Mouse (Mus musculus) midbrain, embryonic 11.5 days (tissue): ENCODE data around the gene Sgk1. TPM values are rescaled to one million over a fixed set of nuclear protein-coding genes. Genes with fewer than 3 reads are reported as not detected.
"Not testable (repeated sequence)": the region's sequence is repeated elsewhere in the genome, so short reads cannot be mapped to it uniquely, and the experiment has no call there.

Experiments used
- ATAC-seq: fragments of 200-750 bp; cut with Nextera tagmentation; 2 replicates; pipeline ENCODE4 v1.8.0; 2017; ENCODE audit warnings: moderate TSS enrichment, moderate library complexity; ENCODE audit not compliant: low FRiP score
- DNase-seq: peaks from one replicate; pipeline ENCODE4 v3.0.0; 2015; ENCODE audit warnings: low spot score; ENCODE audit errors: missing footprints
- H3K27ac ChIP-seq: fragments of 300-500 bp; sonication (generic); 2 replicates; pipeline ENCODE4 v1.5.1; 2014; ENCODE audit warnings: low read depth, low read length
- H3K27me3 ChIP-seq: fragments of 300-500 bp; sonication (generic); 2 replicates; pipeline ENCODE4 v1.6.1; 2014; ENCODE audit warnings: mild to moderate bottlenecking, low read length, moderate library complexity, mixed read lengths; ENCODE audit not compliant: control insufficient read depth, insufficient read depth
- H3K36me3 ChIP-seq: fragments of 300-500 bp; sonication (generic); 2 replicates; pipeline ENCODE4 v1.6.1; 2014; ENCODE audit warnings: mild to moderate bottlenecking, low read length, moderate library complexity, mixed read lengths; ENCODE audit not compliant: control insufficient read depth, insufficient read depth
- H3K4me1 ChIP-seq: fragments of 300-500 bp; sonication (generic); 2 replicates; pipeline ENCODE4 v1.6.1; 2014; ENCODE audit warnings: low read length; ENCODE audit not compliant: control insufficient read depth, insufficient read depth
- H3K4me2 ChIP-seq: fragments of 300-500 bp; sonication (generic); 2 replicates; pipeline ENCODE4 v1.6.1; 2014; ENCODE audit warnings: mild to moderate bottlenecking, moderate library complexity
- H3K4me3 ChIP-seq: fragments of 300-500 bp; sonication (generic); 2 replicates; pipeline ENCODE4 v1.5.1; 2014; ENCODE audit warnings: low read depth, low read length
- H3K9ac ChIP-seq: fragments of 300-500 bp; sonication (generic); 2 replicates; pipeline ENCODE4 v1.6.1; 2014; ENCODE audit warnings: low read length
- H3K9me3 ChIP-seq: fragments of 300-500 bp; sonication (generic); 2 replicates; pipeline ENCODE4 v1.6.1; 2016; ENCODE audit warnings: low read length; ENCODE audit not compliant: control insufficient read depth
- WGBS: fragments of 180-500 bp; shearing (Covaris S2); extraction: QIAGEN DNeasy Blood & Tissue Kit; methylation state at CpG from one replicate; pipeline ENCODE4 v1.1.7; 2014; 5-methylcytosine and 5-hydroxymethylcytosine counted together
- polyA plus RNA-seq: library from polyadenylated mRNA; unstranded; fragments of >200 nt; fragmentation: Nextera tagmentation; extraction: Ambion mirVana; gene quantifications from 2 replicates; pipeline ENCODE4 v1.2.1, GENCODE M21; 2014

The Sgk1 gene
- polyA plus RNA-seq, 1 experiment from 2014 or later: 20.8 TPM

GRCm38 (mm10) chr10:22007802-22008172 lies 125.8 kb downstream of the Sgk1 start:
- Histone ChIP-seq H3K9me3 (no peaks in the 10 kb centered on the region), H3K4me1 (no peaks in the 10 kb centered on the region), H3K27me3 (no peaks in the 10 kb centered on the region), H3K4me2 (no peak overlapping the region), H3K36me3 (no peaks in the 10 kb centered on the region), H3K9ac (no peak overlapping the region), H3K4me3 (no peak overlapping the region), H3K27ac (no peak overlapping the region)
- 42% methylated on average over 4 of the region's 4 CpGs for WGBS
- DNase-seq (peak; percentile 88), ATAC-seq (no peak)

- Histone ChIP-seq H3K27ac (no peak overlapping the region), H3K9me3 (no peaks in the 10 kb centered on the region), H3K27me3 (no peaks in the 10 kb centered on the region), H3K4me2 (no peak overlapping the region), H3K4me3 (no peak overlapping the region), H3K36me3 (no peaks in the 10 kb centered on the region), H3K9ac (no peak overlapping the region), H3K4me1 (no peaks in the 10 kb centered on the region)
- 42% methylated on average over 19 of the region's 19 CpGs for WGBS
- ATAC-seq (peak; percentile 55), DNase-seq (peak; percentile 98)
Measured at GRCm38 (mm10) chr10:22010088-22010818, 128.3 kb downstream of the Sgk1 start.

GRCm38 (mm10) chr10:22017469-22018159 lies 135.6 kb downstream of the Sgk1 start:
- ATAC-seq (peak; percentile 78), DNase-seq (peak; percentile 91)
- Histone ChIP-seq H3K9me3 (no peaks in the 10 kb centered on the region), H3K9ac (no peak overlapping the region), H3K4me2 (no peak overlapping the region), H3K4me3 (no peak overlapping the region), H3K4me1 (peaks cover 4% of the 10 kb centered on the region), H3K36me3 (no peaks in the 10 kb centered on the region), H3K27ac (peak overlapping the region; percentile 35), H3K27me3 (no peaks in the 10 kb centered on the region)
- 26% methylated on average over 16 of the region's 16 CpGs for WGBS

GRCm38 (mm10) chr10:22018618-22019017 lies 136.6 kb downstream of the Sgk1 start:
- Histone ChIP-seq H3K36me3 (no peaks in the 10 kb centered on the region), H3K4me3 (no peak overlapping the region), H3K27me3 (no peaks in the 10 kb centered on the region), H3K4me2 (no peak overlapping the region), H3K27ac (no peak overlapping the region), H3K9me3 (no peaks in the 10 kb centered on the region), H3K4me1 (peaks cover 4% of the 10 kb centered on the region), H3K9ac (no peak overlapping the region)
- WGBS: 94% methylated on average over 4 of the region's 4 CpGs
- DNase-seq: no peak
- no peak for ATAC-seq

GRCm38 (mm10) chr10:22034303-22034702 lies 152.3 kb downstream of the Sgk1 start:
- H3K9ac ChIP-seq: no peak overlapping the region
- no peaks in the 10 kb centered on the region for H3K4me1 ChIP-seq
- DNase-seq (peak; percentile 92), ATAC-seq (no peak)
- no peaks in the 10 kb centered on the region for H3K27me3 ChIP-seq
- H3K9me3 ChIP-seq: no peaks in the 10 kb centered on the region
- H3K4me2 ChIP-seq: no peak overlapping the region
- WGBS: 6% methylated on average over 9 of the region's 9 CpGs
- no peak overlapping the region for H3K27ac ChIP-seq
- H3K4me3 ChIP-seq: no peak overlapping the region
- H3K36me3 ChIP-seq: no peaks in the 10 kb centered on the region

- H3K36me3 ChIP-seq, ATAC-seq, H3K27ac ChIP-seq, H3K9ac ChIP-seq, H3K9me3 ChIP-seq, H3K27me3 ChIP-seq, H3K4me1 ChIP-seq, H3K4me2 ChIP-seq, H3K4me3 ChIP-seq: not testable (repeated sequence)
- WGBS: 11% methylated on average over 3 of the region's 3 CpGs
- DNase-seq: peak; percentile 94
Measured at GRCm38 (mm10) chr10:22036256-22036655, 154.3 kb downstream of the Sgk1 start.

Other genes starting within 250 kb of the Sgk1 start
- not detected in 2 replicates for gene 4930444G20Rik, start 185.9 kb downstream of the Sgk1 start, polyA plus RNA-seq